Mouse (Mus musculus) hindlimb bud, embryonic 11.5 days (tissue): ENCODE results near the gene Acox2.
"Not testable (repeated sequence)": the region's sequence is repeated elsewhere in the genome, so short reads cannot be mapped to it uniquely, and the experiment has no call there.

Experiments
- DNase-seq: peaks from one replicate; pipeline ENCODE4 v3.0.0-alpha.2; 2012; ENCODE audit warnings: low read depth, low spot score; ENCODE audit errors: extremely low spot score

The Acox2 gene

GRCm38 (mm10) chr14:8259166-8259565 is at the start of gene Acox2:
Acox2 (minus strand) TSS chr14:8259353.
- no peak for DNase-seq

GRCm38 (mm10) chr14:8308650-8309049 is 49.5 kb upstream of the Acox2 start:
- no peak for DNase-seq

DNA sequence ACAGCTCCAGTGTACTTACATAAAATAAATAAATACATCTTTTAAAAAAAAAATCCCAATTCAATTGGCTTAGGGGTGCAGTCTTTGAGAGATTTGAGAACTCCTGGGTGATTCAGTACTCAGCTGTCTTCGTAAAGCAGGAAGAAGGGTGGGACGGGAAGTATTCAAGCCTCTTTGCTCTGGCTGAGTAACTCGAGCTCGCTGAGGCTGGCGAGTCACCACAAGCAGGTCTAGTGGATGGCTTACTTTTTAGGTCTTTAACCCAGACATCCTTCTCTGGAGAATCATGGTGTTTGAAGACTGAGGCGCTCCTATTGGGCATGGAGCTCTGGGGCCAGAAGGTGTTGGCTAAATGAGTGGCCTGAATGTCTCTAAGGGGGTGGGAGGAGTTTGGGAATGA is 47.7 kb upstream of the Acox2 start:
- DNase-seq = no peak

GRCm38 (mm10) chr14:8305014-8305413 is 45.9 kb upstream of the Acox2 start:
- no peak for DNase-seq

DNA sequence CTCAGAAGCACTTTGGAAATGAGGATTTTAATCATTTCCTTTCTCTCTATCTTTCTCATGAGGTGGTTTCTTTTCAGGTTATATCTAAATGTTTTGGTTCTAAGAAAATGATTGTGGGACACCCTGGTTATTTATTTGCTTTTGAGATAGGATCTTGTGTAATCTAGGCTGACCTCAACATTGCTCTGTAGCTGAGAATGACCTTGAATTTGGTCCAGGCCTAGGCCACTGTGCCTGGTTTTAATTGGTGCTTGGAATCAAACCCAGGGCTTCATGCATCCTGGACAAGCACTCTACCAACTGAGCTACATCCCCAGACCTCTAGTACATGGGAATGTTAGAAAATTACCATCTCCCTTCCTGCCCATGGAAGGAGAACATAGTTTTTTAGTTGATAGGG is 44.9 kb upstream of the Acox2 start:
- DNase-seq = no peak

GRCm38 (mm10) chr14:8302687-8303086 is 43.5 kb upstream of the Acox2 start:
- no peak for DNase-seq

- DNase-seq = no peak
Measured at GRCm38 (mm10) chr14:8300281-8300680, 41.1 kb upstream of the Acox2 start.

- DNase-seq = no peak
Measured at GRCm38 (mm10) chr14:8297889-8298293, 38.7 kb upstream of the Acox2 start.

GRCm38 (mm10) chr14:8294257-8294656 is 35.1 kb upstream of the Acox2 start:
- no peak for DNase-seq

- not testable (repeated sequence) for DNase-seq
Measured at GRCm38 (mm10) chr14:8286595-8286994, 27.4 kb upstream of the Acox2 start.

GRCm38 (mm10) chr14:8283784-8284183 is 24.6 kb upstream of the Acox2 start:
- no peak for DNase-seq

DNA sequence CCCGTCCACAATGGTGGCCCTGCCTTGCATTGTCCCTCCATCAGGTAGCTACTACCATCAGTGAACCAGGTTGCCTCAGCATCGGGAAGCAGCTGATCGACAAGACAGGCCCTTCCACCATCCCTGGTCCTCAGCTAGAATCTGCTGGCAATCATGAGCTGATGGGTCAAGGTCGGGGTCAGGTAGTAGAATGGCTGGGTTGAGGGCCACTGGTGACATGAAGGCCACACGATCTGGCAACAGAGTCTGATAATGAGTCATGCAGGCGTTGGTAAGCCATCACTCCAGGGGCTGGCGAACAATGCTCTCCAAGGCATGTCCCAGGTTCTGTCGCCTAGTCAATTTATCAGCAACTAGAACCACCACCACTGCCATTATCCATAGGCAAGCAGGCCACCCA is 12.1 kb upstream of the Acox2 start:
- not testable (repeated sequence) for DNase-seq

DNA sequence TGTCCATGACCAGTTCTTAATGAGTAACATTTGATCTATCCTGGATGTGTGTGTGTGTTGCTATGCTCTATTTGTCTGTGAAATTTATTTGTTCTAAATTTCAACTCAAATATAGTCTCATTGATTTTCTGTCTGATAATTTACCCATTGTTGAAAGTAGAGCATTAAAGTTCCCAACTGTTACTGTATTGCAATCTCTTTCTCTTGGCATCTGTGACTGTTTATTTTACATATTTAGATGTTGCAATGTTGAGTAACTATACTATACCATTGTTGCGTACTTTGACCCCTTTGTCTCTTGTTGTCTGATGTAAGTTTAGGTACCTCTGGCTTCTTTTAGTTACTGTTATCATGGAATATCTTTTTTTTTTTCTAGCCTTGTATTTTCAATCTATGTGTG is 5.2 kb upstream of the Acox2 start:
- no peak for DNase-seq

- DNase-seq = no peak
Measured at GRCm38 (mm10) chr14:8262242-8262641, 3.1 kb upstream of the Acox2 start.

GRCm38 (mm10) chr14:8260214-8260613 is 1.1 kb upstream of the Acox2 start:
- DNase-seq = no peak

GRCm38 (mm10) chr14:8258752-8259151 is 401 bp downstream of the Acox2 start:
- DNase-seq = no peak

DNA sequence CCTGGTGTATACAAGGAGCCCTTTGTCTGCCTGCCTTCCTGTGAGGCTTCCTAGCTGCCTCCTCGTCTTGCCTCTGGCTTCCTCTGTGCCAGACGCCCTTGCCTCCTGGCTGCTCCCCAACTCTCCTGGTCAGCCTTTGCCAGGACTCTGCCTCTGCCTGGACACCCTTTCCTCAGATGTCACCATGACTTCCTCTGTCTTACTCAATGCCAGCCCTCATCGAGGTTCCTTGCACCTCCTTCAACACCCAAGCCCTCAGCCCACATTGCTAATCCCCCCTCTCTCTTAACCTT is 872 bp downstream of the Acox2 start:
- DNase-seq = no peak

DNA sequence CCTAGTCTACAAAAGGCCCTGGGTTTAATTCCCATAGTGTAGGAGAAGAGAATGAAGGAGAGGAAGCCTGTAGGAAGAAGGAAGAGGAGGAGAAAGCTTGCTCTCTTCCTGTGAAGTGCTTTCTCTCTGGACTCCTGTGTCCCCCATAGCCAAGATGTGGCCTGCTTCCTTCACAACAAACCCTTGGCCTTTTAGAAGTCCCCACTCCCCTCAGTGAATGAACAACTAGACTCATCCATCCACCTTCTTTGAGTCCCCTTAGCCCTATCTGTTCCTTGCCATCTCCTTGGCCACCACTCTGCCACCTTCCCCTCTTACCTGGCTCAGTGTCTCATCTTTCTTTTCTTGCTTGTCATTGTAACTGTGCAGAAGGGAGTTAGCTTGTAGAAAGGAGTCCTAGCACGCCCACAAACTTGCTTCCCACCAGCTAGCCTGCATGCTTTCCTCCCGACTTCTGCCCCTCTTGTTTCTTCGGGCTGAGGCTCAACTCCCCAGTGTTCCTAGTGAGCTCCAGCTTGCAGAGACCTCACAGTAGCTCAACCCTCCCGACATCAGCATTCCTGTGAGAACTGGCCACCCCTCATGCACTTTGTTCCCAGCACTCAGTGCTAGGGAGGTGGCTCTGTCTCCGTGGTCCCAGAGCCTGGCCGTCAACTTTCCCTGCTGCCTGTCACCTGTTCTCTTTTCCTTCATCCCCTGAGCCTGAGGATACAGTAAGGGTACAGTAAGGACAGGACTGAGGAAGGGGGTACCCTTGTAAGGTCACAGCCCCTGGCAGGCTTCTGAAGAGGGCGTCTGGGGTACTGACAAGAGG is 1.4 kb downstream of the Acox2 start:
- no peak for DNase-seq

GRCm38 (mm10) chr14:8256881-8257280 is 2.3 kb downstream of the Acox2 start:
- DNase-seq = no peak

GRCm38 (mm10) chr14:8256072-8256471 is 3.1 kb downstream of the Acox2 start:
- DNase-seq = no peak

DNA sequence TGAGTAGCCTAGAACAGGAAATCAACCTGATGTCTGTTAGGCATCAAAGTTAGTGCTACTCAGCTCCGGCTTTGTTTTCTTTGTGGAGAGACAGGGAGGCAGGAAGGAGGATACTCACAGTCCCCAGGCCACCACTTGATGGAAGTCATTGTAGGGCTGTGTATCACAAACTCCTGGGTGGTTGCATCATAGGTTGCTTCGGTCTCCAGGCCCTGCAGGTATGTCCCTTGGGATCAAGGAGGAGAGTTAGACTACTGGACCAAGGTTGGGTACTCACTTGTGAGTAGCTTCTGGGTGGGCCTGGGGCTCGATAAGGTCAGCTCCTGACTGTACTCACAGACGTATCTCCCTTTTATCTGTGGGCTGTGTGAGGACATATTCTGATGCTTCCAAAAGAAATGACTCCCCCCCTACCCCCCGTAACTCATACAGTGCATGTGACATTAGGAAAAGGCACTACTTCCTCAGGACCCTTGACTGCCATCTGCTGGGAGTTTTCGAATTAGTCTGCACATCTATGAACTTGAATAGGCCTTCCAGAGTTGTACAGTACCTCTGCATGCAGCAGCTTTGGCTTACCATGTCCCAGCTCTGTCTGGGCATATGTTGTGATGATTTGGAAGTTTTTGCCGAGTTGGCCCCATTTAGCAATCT is 4.0 kb downstream of the Acox2 start:
- DNase-seq = no peak

DNA sequence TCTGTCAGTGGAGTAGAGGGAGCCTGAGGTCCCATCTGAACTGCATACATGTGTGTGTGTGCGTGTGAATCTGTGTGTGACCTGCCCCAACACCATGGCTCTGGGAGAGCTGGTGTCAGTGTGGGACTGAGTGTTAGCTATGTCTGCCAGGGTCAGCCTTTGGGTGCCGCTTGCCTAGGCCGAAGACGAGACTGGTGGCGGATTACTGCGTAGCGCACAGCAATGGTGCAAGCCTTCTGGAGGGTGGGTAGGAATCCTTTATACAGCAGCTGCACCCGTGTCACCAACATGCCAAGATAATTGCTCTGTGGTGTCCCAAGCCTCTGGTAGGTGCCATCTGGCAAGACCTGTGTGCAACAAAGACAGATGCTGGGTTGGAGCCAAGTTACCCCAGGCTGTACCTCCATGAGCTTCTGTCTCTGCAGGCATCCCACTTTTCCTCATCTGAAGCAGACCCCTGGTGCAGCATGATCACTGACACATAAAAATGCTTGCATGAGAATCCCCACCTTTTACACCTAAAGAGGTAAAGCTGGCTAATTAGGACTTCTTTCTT is 7.7 kb downstream of the Acox2 start:
- no peak for DNase-seq
